Mouse (Mus musculus): ENCODE data around the gene Unc45b.
A peak's percentile ranks its signal among the peaks of the same experiment; 100 is the strongest.

The Unc45b gene

DNA sequence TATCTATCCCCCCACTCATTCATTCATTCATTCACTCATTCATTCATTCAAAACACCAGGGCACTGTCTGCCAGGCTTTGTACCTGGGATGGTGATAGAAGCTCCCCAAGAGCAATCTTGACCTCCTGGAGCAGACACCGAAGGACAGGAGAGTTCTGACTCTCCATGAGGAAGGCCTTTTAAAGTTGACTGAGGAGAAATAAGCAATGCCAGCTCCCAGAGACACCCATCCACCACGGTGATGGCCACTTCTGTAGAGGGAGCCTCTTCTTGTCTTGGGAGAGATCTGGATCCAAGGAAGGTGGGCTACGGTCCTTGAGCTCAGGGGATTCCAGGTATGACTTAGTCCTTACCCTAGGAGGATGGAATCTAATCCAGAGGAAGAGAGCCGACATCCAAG is at the start of gene Unc45b:
TSS of gene Unc45b (plus strand) at position 301 of the 400 bp plus-strand sequence.
- DNase-seq (ENCODE audit: low spot score in 2 of 2): no peak

- DNase-seq (ENCODE audit: low spot score in 2 of 2): no peak
Observed at GRCm38 (mm10) chr11:82860759-82861158, 49.6 kb upstream of the Unc45b start.

DNA sequence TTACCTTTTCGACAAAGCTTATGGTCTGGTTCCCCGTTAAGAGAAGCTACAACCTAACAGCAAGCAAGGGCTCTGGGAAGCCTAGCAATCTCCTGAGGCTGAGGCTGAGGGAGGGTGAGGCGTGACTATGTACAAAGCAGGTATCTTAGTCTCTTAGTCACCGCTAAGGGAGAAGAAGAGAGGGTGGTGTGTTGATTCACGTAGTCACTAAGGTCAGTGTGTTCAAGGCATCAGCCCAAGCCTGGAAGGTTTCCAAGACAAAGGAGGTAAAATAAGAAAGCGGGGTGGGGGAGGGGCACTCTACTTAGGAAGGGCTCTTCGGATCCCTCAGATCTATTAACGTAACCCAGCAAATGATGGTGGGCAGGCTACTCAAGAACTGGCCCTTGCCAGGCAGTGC is 48.8 kb upstream of the Unc45b start:
- no peak for DNase-seq (ENCODE audit: low spot score in 2 of 2)

DNA sequence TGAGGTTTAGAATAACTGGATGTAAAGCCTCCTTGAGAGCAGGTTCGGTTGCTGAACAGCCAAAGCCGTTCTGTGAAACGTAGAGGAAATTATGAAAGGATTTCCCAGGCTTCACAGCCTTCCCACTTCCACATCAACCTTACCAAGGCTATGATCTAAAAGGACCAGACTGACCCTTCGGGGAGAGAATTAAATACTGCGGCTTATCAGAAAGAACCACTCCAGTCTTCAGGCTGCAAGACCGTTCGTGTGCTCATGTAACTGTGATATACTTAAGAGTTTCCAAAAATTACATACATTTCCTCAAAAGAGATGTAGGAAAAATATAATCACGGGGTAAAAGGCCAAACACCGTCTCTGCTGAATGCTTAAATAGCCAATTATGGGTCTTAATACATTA is 47.7 kb upstream of the Unc45b start:
- no peak for DNase-seq (ENCODE audit: low spot score in 2 of 2)

GRCm38 (mm10) chr11:82863059-82863458 is 47.3 kb upstream of the Unc45b start:
- no peak for DNase-seq (ENCODE audit: low spot score in 2 of 2)

DNA sequence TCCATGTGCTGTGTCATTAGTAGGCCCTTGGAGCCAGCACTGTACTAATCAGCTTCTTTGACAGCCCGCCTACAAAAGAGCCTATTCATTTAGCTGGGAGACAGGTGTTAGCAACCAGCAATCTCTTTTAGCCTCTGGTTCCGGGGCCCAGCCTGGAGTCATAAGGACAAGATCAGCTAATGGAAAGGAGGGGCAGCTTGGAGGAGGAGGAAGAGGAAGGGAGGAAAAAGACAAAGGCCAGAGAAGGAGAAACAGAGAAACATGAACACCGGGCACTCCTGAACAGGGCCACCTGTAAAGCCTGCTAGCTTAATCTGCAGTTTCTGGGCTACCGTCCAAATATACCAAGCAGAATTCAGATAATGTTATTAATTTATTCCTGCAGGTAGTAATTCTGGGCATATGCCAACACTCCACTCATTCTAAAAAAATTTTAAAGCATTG is 46.8 kb upstream of the Unc45b start:
- no peak for DNase-seq (ENCODE audit: low spot score in 2 of 2)

GRCm38 (mm10) chr11:82865957-82866356 is 44.4 kb upstream of the Unc45b start:
- DNase-seq (ENCODE audit: low spot score in 2 of 2): no peak

DNA sequence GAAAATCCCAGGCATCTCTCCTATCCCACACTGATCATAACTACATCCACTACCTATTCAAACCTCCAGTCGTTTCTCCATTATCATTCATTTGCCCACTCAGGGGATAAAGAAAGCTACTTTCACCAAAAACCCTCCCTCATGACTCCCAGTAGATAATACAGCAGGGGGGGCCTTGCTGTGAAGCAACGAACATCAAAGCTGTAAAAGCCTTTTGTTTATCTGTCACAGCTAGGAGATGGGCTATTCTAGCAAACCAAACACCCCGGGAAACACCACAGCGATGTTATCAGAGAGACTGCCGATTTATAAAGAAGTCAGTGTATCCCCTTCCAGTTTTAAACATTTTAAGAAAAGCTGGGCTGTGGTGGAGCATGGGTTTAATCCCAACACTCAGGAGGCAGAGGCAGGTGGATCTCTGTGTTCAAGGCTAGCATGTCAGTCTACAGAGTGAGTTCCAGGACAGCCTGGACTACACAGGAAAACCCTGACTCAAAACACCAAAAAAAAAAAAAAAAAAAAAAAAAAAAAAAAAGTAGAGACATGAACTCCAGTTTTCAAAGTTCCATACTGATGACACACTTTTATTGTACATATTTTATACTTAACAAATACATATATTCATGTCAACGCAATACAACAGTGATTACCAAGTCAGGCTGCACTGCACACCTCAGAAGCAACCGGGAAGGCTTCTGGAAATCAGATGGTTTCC is 43.3 kb upstream of the Unc45b start:
- no peak for DNase-seq (ENCODE audit: low spot score in 2 of 2)

- DNase-seq (ENCODE audit: low spot score in 2 of 2): no peak
Observed at GRCm38 (mm10) chr11:82867956-82868355, 42.4 kb upstream of the Unc45b start.

- DNase-seq (ENCODE audit: low spot score in 2 of 2): no peak
Observed at GRCm38 (mm10) chr11:82869506-82870172, 40.7 kb upstream of the Unc45b start.

DNA sequence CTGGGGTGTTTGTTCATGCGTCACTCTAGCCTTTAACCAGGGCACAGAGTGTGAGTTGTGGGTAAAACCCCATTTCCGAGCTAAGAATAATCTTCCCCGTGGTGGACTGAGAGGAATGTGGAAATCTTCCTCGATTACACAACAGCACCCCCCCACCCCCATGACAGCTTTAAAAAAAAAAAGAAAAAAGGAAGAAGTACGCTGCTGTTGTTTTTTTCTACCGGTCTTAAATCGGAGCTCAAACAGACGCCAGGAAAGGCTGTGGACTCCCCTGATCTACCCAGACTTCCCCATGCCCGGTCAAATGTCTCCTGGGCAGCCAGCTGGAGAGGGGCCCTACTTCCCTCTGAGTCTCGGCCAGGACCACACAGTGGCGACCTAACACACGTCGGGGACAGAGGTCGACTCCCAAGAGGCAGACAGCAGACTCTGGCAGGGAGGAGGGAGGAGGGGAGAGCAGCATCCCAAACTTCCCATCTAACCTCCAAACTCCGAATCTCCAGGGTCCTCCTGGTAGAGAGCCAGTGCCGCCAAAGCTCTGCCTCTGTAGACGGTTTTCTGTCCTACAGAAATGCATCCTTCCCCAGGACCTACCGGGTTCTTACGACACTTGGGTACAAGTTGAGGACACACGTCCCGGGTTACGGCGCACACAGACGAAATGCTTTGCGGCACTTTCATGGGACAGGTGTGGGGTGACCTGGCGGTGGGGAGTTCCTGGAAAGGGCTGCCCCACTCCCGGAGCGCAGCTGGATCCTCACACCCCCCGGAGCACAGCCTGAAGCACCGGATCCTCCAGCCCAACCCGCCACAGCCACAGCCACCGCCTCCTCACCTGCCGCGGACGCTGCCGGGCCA is 39.9 kb upstream of the Unc45b start:
- DNase-seq (ENCODE audit: low spot score in 2 of 2): peak in 1 of 2 experiments; percentile 36

GRCm38 (mm10) chr11:82871031-82871446 is 39.3 kb upstream of the Unc45b start, which contains the start of gene Rffl:
Gene Rffl (minus strand): TSS chr11:82871210.
- peak; percentile 88 to 99 for DNase-seq (ENCODE audit: low spot score in 2 of 2)

GRCm38 (mm10) chr11:82874924-82875323 is 35.4 kb upstream of the Unc45b start:
- DNase-seq (ENCODE audit: low spot score in 2 of 2): no peak

GRCm38 (mm10) chr11:82875631-82876030 is 34.7 kb upstream of the Unc45b start:
- DNase-seq (ENCODE audit: low spot score in 2 of 2): no peak

DNA sequence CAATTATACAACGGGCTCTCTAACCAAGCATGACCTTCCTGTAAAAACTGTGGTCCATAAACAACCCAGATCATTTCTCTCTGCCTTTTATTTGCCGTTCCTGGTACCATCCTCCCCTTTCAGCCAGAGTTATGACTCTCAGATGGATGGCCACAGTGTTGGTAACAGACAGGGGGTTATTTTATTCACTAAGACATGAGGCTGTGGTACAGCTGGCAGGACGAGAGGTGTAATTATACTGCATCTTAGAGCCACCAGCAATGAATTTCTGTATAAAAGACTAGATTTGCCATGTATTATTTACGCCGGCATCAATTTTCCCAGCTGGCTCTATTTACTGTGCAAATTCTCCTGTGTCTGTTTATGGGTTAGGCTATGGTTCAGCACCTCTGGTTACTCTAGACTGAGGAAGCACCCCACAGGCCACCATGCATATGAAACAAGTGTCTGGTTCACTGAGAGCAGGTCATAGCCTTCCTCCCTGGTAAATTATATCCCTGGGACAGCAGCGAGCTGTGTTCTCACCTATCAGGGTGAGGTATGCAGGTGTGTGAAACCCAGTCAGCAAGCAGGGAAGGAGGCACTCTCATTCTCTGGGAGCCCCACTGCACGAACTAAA is 32.5 kb upstream of the Unc45b start:
- no peak for DNase-seq (ENCODE audit: low spot score in 2 of 2)

DNA sequence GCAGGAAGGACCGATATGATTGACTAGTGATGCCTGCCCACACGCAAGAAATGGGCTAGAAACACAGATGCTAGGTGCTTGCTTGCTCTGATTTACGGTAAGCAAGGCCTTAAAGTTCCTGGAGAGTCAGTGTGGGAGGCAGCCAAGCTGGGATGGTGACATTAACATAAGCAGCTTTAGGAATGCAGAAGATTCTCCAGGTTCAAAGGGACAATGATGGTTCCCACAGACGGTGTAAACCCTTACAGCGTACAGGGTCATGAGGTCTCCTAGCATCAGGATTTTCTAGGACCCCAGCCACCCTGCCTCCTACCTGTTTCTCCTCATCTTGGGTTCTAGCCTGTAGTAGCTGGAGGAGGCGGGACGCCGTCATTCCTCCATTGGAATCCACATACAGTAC is 27.2 kb upstream of the Unc45b start:
- DNase-seq (ENCODE audit: low spot score in 2 of 2): no peak

GRCm38 (mm10) chr11:82886559-82886958 is 23.8 kb upstream of the Unc45b start:
- peak in 1 of 2 experiments; percentile 19 for DNase-seq (ENCODE audit: low spot score in 2 of 2)

DNA sequence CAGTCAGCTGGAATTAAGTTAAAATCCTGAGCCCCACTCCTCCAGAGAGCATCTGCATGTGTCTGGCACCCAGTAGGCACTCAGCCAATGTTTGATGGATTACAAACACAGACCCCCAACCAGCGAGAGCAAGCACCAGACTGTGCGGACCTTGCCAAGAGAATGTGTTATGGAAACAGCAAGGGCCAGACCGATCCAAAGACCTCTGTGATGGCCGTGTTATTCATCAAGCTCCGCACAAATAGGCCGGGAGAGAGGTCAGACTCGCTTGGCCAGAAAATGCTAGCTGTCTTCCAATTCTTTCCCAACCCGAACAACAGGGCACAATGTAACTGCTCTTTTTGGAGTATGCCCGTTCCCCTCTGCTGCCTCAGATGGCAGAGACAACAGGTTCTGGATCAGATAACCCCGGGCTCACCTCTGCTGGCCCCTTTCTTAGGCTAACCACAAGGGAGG is 21.8 kb upstream of the Unc45b start:
- no peak for DNase-seq (ENCODE audit: low spot score in 2 of 2)

DNA sequence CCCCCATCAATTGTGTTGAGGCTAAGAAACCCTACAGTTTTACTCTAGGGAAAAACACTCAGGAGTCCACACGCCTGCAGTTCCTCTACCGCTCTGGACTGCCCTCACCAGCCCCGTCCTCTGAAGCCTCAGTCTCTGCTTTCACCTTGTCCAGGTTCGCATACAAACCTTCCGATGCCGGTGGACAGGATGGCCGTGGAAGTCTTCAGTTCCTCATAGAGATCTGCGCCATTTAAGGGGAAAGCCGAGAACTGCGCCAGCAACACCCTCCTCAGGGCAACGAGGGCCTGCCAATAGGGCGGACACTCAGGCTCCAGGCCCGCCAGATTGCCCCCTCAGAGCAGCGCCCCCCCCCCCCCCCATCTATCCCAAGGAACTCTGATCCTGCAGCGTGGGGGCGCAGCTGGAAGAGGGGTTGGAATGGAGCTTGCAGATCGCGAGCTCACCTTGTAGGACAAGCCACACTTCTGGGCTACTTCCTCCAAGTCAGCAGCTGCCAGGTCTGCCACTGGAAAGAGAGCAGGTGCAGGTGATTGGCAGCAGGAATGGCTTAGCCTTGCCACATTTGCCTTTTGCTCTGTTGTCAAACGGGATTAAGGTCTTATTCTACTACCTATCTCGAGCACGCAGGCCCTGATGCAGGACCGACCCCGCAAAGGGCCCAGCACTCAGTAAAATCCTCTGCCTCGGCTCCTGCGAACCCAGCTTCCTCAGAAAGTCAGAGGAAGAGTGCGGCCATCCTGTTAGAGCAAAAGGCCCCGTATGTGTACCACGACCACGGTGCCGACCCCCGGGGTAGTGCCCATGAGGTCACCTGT is 20.6 kb upstream of the Unc45b start:
- peak in 1 of 2 experiments; percentile 46 for DNase-seq (ENCODE audit: low spot score in 2 of 2)

GRCm38 (mm10) chr11:82890342-82890762 is 20.0 kb upstream of the Unc45b start, which contains the start of gene Rad51d:
Gene Rad51d (minus strand): TSS chr11:82890614.
- peak; percentile 92 to 98 for DNase-seq (ENCODE audit: low spot score in 2 of 2)

- peak; percentile 64 to 66 for DNase-seq (ENCODE audit: low spot score in 2 of 2)
Observed at GRCm38 (mm10) chr11:82891936-82892335, 18.4 kb upstream of the Unc45b start, which contains the start of gene Fndc8. Gene Fndc8 (plus strand): TSS chr11:82892124.
